Mouse (Mus musculus) cerebellum, postnatal 36 days (tissue): ENCODE results near the gene Zcchc14.
A peak's percentile ranks its signal among the peaks of the same experiment; 100 is the strongest.
"Not testable (repeated sequence)": the region's sequence is repeated elsewhere in the genome, so short reads cannot be mapped to it uniquely, and the experiment has no call there.

Experiments
- DNase-seq, 2 experiments: peaks; one replicate each; pipeline ENCODE4 v3.0.0; 2021 to 2022; ENCODE audit warnings: mixed read lengths in 2 of 2

Zcchc14 gene

DNA sequence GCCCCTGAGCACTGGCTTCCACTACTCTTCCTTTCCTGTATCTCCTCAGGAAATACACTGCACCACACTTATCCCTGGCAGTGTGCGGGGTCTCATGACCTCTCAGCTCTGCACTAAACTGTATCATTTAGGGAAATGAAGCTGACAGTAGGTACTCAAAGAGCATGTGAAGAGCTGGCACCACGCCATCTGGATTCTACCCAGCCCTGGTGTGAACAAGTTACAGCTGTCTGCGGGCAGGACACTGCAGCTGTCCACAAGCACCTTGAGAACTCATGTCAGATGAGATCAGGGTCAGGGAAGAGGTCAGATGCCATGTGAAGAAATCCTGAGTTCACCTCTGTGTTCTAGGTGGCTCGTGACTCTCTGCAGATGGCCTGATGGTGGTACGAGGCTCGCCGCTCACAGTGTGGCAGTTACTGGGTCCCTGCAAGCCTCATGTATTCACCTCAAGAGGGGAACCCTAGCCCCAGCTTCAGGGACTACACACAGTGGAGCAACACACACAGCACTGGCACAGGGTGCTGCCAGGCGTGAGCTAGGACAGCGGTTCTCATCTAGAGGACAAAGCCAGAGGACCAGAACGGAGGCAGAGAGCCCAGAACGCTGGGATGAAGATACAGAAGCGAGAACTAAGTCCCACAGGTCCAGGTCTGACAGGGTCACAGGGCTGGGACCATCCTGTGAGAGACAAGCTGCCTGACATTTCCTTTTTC is 31.7 kb downstream of the Zcchc14 start:
- DNase-seq: no peak

DNA sequence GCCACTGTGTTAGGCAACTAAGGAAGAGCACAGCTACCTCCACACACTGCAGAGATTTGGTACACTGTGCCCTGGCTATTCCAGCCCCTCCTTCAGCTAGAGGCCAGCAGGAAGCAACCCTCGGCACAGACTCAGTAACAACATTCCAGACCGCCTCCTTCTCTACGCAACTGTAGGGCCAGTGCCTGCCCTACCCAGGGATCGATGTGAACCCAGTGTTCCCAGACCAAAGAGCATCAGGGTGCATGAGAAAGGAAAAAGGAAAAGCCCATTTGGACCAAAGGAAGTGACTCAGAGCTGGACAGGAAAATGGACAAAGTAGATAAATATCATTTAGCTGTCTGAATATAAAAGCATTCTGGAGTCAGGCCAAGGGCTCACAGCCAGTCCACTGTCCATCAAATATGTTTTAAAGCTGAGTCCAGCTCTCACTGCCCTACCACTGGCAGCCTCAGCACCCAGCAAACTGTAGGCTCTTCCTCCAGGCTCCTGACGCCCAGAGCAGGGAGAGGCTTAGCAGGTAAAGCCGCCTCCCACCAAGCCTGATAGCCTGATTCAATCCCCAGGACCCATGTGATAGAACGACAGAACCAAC is 33.2 kb downstream of the Zcchc14 start:
- no peak for DNase-seq

DNA sequence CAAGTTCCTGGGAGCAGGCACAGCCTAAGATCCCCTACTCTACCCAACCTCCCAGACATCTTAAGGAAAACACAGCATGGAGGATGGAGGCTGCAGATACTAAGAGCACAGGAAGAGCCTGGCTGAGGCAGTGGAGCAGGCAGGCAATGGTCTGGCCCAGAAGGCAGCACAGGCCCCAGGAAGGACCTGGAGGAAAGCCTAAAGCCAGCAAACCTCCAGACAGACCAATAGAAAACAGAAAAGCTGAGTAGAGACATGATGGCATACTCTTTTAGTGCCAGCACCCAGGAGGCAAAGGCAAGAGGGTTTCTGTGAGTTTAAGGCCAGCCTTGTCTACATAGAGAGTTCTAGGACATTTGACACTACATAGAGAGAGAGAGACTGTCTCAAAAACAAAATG is 39.3 kb downstream of the Zcchc14 start:
- no peak for DNase-seq

DNA sequence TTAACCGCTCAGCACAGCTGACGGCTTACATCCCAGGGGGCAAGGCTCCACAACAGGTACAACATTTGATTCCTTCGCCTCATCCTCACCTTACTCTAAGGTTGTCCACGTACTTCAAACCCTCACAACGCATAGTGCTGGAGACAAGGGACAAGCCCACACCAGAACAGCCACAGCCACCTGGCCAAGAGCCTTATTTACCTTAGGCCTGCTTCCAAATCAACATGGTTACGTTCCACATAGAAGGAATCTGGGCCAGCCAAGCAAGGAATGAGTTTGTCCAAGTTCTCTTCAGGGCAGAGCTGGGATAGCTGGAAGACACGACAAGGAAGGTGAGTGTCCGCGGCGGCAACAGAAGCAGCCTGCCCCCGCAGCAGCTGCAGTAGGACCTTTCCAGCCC is 42.8 kb downstream of the Zcchc14 start:
- peak in 1 of 2 experiments; percentile 46 for DNase-seq

DNA sequence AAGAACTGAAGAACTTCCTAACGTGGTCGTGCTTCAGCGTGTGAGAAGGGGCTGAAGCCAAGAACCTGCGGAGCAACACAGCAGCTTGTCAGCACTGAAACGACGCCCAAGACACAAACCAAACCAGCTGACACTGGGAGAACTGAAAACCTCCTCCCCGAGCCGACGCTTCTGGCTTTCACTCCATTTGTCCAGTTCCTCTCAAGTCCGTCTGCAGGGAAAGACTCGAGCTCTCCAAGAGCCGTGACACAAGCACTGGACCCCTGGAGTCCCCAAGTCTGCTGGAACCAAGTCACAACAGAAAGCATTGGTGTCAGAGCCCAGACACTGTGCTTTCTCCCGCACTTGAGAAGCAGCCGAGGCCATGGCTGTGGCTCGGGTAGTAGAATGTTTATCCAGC is 43.5 kb downstream of the Zcchc14 start:
- no peak for DNase-seq

DNA sequence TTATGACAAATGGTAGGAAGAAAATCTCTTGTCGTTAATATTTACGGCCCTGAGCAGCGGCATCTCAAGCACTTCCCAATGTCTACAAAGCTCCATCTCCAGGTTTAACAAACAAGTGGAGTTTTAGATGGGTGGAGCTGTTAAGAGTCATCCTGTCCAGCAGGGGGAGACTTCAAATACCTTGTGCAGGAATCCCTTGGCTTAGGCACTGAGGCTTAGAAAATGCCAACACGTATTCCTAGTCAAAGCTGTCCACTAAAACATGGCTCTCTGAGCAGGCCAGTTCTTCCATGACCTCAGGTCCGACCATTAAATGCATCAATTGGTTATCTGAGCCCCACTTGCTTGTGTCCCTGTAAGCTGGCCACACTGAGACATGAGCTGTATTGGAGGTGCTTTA is 45.0 kb downstream of the Zcchc14 start:
- no peak for DNase-seq

DNA sequence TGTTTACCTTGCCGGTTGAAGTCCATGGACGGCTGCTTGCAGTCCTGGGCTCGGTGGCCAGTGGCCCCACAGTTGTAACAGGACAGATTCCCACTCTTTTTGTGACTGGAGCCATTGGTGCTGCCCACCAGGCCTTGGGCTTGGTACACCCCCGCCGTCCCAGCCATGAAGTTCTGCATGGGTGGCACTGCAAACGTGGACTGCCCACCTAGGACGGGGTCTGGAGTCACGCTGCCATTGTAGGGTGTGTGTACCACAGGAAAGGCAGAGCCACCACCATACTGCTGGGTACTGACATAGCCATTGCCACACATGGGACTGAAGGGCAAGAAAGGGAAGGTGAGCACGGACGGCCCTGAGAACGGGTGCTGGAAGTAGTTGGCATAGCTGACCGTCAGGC is 48.9 kb downstream of the Zcchc14 start:
- DNase-seq: no peak

DNA sequence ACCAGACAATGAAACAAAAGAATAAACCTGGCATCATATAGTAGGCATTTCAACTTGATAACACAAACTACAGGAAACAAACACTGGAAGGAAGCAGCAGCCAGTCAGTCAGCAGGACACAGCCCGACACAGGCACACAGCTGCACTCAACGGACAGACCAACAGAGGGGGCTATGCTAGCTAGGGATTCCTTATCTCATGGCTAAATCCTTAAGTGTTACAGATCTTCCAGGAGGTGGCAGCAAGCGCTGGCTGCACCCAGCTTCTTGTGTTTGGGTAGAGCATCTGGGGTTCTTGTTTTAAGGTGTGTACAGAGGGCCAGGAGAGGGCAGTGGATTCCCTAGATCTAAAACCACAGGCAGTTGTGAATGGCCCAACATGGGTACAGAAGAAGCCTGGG is 49.8 kb downstream of the Zcchc14 start:
- DNase-seq: peak; percentile 66 to 68

DNA sequence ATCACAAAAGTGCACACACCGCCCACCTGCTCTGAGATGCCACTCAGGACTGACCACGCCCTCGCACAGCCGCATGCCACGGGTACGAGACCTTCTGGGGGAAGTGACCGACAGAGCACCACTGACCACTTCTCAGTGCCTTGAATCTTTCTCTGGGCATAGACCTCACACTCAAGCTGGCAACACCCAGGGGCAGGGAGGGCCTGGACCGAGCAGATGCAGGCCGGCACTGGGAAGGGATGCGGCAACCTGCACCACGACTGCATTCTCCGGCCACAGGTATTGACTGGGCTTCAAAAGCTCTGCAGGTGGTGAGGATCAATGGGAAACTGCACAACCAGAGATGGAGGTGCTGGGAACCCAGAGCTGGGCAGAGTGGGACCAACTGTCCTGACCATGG is 50.3 kb downstream of the Zcchc14 start:
- DNase-seq: no peak

DNA sequence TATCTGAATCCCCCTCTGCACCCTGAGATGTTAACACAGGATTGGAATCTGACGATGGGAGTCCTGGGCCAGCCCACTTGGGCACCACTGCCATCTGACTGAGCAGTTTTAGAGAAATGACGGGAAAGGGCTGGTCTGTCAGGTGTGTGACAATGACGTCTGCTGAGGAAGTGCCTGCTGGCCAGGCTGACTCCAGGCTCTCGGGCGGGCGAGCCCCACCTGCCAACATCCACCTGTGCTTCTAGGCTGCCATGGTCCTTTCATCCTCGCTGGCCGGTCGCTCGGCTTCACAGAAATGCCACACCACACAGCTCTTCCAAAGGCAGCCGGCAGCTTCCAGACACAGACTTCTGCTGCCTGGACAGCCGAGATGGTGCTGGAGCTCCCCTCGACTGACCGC is 52.9 kb downstream of the Zcchc14 start:
- DNase-seq: no peak

DNA sequence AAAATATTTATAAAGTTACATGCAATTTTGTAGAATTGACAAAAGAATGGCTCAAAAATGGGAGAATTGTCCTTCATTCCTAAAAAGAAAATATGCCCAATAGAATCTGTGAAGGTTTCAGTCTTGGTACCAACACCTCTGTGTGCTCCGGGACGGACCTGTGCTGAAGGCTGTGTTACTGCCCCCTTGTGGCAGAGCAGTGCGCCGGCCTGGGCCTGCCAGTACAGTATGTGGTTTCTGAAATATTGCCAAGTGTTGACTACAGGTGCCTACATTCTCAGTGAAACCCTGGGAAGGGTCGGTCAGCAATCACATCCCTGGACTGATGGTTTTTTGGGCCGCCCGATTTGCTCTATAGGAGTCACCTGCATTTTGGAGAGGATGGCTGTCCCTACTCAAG is 53.8 kb downstream of the Zcchc14 start:
- DNase-seq: peak; percentile 86 to 92

DNA sequence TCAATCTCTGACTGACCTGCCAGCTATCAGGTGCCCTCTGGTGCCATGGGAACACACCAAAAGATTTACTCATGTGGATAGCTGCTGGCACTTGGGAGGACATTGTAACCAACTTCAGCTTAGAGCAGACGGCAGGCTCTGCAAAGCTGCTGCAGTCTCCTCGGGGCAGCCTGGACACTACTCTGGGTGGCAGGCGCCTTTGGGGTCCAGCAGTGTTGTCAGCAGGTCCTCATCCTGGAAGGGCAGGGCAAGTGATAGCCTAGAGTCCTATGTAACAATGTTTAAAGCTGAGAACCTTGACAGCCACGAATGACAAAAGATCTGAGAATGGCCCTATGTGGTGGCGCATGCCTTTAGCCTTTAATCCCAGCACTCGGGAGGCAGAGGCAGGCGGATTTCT is 54.5 kb downstream of the Zcchc14 start:
- no peak for DNase-seq

DNA sequence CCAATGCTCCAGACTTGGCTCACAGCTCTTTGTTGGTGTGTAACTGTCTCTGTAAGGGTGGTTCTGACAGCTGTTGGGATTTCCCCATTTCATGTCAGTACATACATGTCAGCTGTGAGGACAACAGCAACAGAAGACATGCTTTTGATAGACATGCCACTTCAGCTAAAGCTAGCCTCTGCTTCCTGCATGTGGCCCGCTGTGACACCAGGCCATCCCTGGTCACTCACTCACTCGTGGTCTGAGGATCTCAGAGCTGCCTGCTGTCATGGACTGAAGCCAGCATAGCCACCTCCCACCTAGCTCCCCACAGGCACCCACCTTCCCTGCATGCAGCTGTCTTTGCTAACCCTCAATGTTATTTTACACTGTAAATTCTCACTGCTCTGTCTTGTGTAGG is 55.2 kb downstream of the Zcchc14 start:
- not testable (repeated sequence) for DNase-seq

DNA sequence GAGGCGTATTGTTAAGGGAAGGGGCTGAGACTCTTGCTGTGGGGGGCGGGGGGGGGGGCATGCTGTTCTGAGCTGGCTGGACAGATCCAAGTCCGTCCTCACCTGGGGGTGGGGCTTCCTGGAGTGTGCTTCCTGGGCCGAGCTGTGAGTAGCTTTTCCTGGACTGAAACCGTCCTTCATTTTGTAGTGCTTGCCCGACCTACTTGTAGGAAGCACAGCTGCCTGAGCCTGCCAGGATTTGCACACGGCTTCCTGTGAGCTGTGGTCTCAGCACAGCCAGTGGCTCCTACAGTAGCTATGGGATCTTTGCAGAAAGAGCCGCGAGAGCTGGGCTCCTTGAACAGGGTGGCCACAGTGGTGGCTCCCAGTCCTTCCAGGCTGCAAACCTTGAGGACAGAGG is 58.7 kb downstream of the Zcchc14 start:
- no peak for DNase-seq

DNA sequence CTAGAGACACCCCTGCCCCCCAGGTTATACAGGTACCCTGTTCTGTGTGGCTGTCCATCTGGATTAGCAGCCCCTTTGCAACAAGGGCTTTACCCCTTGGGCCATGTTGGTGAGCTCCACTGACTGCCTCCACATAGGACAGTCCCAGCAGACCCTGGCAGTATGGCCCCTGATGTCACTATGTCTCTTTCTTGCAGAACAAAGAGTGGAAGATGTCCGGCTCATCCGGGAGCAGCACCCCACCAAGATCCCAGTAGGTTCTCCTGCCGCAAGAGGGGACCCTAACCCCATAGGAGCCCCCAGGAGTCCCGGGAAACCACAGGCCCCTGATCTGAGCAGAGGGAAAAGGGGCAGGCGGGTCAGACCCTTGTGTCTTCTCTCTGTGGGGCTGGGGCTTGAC is 59.4 kb downstream of the Zcchc14 start:
- DNase-seq: no peak

DNA sequence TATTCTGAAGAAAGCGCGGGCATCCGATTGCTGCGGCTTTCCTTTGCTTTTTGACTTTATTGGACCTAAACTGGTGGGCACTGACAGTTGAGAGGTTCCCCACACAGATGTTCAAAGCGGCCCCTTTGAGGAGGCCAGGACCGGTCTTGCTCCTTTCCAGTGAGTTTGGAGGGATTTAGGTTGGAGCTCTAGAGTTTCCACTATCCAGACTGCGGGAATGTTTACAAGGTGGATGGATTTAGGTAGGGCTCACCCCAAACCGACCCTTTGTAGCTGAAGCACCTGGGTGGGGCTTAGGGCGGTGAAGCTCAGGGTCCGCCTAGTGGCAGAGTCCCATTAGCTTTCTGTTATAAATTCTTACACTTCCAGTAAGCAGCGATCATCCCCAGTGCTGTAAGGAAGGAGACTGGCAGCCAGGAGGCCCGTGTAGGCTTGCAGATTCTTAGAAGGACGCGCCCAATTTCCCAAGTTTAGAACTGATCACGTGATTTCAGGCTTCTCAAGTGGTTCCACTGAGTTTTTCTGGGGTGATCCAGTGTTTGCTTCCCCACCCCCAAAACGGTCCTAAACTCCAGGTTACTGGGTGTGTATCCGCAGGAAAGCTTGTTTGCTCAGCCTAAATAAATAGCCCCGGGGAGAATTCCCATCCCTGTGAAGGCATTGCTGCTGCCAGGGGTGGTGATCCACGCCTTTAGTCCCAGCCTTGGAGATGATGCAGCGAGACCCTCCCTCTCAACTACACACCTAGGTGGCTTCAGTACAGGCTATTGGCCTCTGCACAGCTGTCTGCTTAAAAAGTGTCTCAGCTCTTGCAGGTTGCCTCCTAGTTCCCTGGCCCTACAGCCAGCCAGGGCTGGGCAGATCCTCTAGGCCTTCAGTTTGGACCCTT is 61.3 kb downstream of the Zcchc14 start:
- DNase-seq: peak; percentile 20 to 26

DNA sequence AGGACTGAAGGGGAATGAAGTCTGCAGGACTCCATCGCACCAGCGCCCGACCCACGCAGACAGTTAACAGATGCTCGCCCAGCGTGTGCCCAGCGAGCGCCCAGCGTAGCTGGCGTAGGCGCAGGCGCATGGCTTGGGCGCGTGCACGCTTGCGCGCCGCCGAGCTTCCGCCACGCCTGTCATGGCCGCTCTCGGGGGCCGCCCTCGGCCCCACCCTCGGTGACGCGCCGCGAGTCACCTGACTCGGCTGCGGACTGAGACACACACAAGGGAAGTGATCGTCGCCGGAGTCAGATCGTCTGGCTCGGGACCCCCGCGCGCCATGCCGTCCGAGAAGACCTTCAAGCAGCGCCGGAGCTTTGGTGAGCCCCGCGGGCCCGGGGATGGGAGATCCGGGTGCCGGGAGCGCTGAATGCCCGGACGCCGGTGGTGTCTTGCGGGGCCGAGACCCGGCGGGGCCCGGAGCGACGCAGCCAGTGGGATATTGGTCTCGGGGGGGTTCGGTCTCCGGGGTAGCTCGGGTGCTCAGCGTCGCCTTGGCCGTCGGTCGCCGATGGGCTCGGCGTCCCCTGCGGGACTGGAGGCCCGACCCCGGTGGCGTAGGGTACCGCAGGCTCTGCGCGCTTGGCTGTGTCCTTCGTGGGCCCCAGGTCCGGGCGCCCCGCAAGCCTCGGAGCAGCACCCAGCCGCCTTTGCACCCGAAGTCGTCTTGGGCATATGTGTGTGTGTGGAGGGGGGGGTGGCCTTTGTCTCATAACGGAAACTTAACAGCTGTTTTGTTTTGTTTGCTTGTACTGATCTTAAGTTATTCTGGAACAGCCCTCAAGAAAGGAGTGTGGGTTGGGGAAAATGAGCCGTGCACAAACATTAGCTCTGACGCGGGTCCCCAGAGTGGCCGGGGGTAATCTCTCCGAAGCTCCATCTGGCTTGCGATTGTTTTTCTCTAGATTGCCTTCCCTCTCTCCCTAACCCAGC is 62.2 kb downstream of the Zcchc14 start, which contains the start of gene Map1lc3b:
Map1lc3b (plus strand) TSS at position 159 of the 975 bp plus-strand sequence.
- DNase-seq: peak; percentile 97 to 98

DNA sequence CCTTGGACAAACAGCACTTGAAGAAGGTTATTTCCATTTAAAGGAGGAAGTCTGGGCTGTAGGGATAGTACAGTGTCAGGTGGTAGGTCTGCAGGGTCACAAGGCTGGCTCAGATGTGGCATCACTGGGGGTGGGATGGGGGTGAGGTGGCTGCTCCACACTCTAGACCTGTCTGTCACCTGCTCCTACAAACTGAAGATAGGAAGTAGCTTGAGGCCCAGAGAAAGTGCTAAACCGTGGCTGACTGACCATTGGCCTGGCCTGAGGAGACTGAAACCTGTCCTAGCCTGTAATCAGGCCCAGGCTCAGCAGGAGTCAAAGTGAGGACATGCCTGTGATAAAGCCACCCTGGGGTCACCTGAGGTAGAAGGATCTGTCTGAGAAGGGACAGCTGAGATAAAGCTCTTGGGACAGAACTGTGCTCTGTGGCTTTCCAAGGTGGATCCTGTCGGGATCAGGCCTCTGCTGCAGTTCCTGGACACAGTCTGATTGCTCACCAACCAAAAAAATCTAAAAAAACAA is 63.4 kb downstream of the Zcchc14 start:
- DNase-seq: peak in 1 of 2 experiments; percentile 8

DNA sequence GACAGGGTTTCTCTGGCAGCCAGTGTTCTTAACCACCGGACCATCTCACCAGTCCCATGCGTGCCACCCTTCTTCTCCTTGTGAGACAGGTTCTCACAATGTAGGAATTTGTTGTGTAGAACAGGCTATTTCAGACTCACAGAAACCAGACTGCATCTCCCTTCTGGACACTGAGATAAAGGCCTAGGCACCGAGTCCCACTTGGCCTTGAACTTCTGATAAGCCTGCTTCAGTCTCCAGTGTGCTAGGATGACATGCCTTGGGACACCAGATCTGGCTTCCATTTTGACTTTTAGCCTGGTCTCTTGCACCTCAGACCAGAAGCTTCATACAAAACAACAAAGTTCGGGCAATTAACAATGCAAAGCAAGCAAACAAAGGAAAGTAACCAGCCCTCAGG is 64.0 kb downstream of the Zcchc14 start:
- DNase-seq: peak in 1 of 2 experiments; percentile 1

DNA sequence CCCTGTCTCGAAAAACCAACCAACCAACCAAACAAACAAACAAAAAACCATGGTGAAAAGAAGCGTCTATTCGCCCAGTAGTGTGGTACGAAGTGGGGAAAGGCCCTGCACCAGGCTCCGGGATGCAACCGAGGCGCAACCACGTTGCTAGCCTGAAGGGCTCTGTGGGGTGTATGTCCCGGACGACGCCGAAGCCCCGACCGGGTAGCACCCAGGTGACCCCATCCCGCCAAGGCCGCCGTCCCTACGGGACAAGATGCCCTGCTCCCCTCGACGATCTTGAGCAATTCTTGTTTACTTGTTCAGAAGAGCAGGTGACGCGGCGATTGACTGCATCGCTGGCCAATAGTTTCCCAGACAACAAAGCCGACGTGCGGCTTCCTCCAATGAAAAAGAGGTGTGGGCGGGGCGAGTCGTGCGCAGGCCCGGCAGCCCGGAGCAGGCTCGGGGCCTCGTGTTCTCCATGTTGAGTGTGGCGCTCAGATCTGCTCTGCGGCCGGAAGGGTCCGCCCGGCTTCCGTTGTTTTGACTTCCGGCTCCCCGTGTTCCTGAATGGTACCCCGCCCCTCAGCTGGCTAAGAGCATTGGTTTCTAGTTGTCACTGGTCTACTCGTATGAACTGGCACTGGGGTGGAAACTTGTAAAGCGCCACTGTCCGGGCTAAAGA is 67.4 kb downstream of the Zcchc14 start:
- DNase-seq: peak; percentile 100

DNA sequence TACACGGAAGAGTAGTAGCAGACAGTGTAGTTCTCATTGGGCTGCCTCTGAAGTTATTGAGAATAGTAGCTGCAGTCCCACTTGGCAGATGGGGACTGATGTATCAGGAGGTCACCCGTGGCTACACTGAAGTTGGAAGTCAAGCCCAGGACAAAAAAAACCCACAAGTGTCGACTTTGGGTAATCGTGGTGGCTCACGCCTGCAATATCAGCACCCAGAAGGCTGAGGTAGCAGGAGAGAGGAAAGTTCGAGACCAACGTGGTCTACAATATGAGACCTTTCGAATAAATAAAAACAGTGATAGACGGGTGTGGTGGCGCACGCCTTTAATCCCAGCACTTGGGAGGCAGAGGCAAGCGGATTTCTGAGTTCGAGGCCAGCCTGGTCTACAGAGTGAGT is 68.0 kb downstream of the Zcchc14 start:
- peak in 1 of 2 experiments; percentile 15 for DNase-seq

DNA sequence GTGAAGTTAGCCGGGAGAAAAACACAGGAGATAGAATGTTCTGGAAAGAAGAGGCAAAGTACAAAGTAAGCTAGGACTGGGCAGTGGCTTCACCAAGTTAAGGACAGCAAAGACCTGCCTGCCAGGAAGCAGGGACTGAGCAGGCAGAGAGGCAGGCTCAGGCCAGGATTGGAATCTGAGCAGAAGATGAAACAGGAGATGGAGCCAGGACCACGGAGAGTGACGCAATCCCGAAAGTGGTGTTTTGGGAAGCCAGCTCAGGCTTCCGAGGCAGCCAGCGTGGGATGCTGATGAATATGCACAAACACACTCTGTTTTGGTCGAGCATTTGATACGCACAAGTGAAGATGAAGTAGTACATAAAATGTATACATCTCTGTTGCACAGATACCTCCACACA is 69.0 kb downstream of the Zcchc14 start:
- DNase-seq: peak in 1 of 2 experiments; percentile 1
